Mouse (Mus musculus) embryonic facial prominence, embryonic 12.5 days (tissue): ENCODE data around the gene Hes5. TPM values are rescaled to one million over a fixed set of nuclear protein-coding genes. Genes with fewer than 3 reads are reported as not detected.

ENCODE experiments used
- ATAC-seq: fragments of 200-750 bp; cut with Nextera tagmentation; 2 replicates; pipeline ENCODE4 v1.8.0; 2017; ENCODE audit not compliant: insufficient number of reproducible peaks, insufficient read depth, low FRiP score, low TSS enrichment
- H3K27ac ChIP-seq: fragments of 300-500 bp; sonication (generic); 2 replicates; pipeline ENCODE4 v1.5.1; 2016; ENCODE audit warnings: mild to moderate bottlenecking
- H3K27me3 ChIP-seq: fragments of 300-500 bp; sonication (generic); 2 replicates; pipeline ENCODE4 v1.6.1; 2016; ENCODE audit warnings: mild to moderate bottlenecking, moderate library complexity
- H3K36me3 ChIP-seq: fragments of 300-500 bp; sonication (generic); 2 replicates; pipeline ENCODE4 v1.6.1; 2016; ENCODE audit warnings: mild to moderate bottlenecking
- H3K4me1 ChIP-seq: fragments of 300-500 bp; sonication (generic); 2 replicates; pipeline ENCODE4 v1.6.1; 2016
- H3K4me2 ChIP-seq: fragments of 300-500 bp; sonication (generic); replicated peaks from 2 replicates; pipeline ENCODE4 v1.6.1; 2016; ENCODE audit warnings: mild to moderate bottlenecking, moderate library complexity
- H3K4me3 ChIP-seq: fragments of 300-500 bp; sonication (generic); 2 replicates; pipeline ENCODE4 v1.5.1; 2016; ENCODE audit warnings: mild to moderate bottlenecking
- H3K9ac ChIP-seq: fragments of 300-500 bp; sonication (generic); 2 replicates; pipeline ENCODE4 v1.6.1; 2016; ENCODE audit warnings: mild to moderate bottlenecking, moderate library complexity
- H3K9me3 ChIP-seq: fragments of 300-500 bp; sonication (generic); 2 replicates; pipeline ENCODE4 v1.6.1; 2016; ENCODE audit warnings: mild to moderate bottlenecking, moderate library complexity
- WGBS: fragments of 180-500 bp; shearing (Covaris S2); methylation state at CpG from one replicate; pipeline ENCODE4 v1.1.7; 2016; 5-methylcytosine and 5-hydroxymethylcytosine counted together
- polyA plus RNA-seq: library from polyadenylated mRNA; unstranded; fragments of >200 nt; fragmentation: Nextera tagmentation; extraction: Ambion mirVana; gene quantifications from 2 replicates; pipeline ENCODE4 v1.2.1, GENCODE M21; 2016

Hes5 gene
- polyA plus RNA-seq, 1 experiment from 2014 or later: 29.6 TPM

DNA sequence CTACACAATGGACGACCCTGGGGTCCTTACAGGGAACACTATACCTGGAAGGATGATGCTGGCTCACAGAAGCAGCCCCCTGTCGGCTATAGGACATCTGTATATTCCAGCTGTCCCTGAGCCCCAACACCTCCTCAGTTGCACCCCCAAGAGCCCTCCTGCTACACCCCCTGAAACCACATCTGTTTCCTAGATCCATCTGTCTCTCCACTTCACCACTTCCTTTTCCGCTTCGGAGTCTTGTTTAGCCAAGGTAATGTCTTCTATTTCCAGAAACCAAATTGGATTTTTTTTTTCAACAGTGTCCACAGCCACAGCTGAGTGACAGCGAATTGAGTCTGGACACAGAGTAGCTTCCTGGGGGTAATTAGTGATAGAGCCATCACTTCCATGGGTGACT, 38.7 kb downstream of the Hes5 start:
- no peak for ATAC-seq
- Histone ChIP-seq H3K4me1 (peaks cover 11% of the 10 kb centered on the region; the same call in 1 of the 2 replicates), H3K27me3 (no peaks in the 10 kb centered on the region), H3K36me3 (no peaks in the 10 kb centered on the region), H3K9me3 (no peaks in the 10 kb centered on the region), H3K4me3 (no peak overlapping the region), H3K27ac (no peak overlapping the region), H3K9ac (no peak overlapping the region), H3K4me2 (no peak overlapping the region)
- 75% methylated on average over 5 of the region's 5 CpGs for WGBS

DNA sequence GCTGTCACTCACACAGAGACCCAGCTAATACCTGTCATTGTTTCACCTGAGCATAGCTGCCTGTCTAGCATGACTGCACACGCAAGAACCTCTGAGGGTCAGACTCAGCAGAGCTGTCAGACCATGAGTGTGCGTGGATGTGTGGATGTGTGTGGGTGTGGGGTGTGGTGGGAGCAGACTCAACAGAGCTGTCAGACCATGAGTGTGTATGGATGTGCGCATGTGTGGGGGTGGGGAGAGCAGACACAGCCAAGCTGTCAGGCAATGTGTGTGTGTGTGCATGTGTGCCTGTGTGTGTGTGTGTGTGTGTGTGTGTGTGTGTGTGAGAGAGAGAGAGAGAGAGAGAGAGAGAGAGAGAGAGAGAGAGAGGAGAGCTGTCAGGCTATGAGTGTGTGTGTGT, 44.6 kb downstream of the Hes5 start:
- no peaks in the 10 kb centered on the region for H3K4me1 ChIP-seq
- no peak for ATAC-seq
- no peaks in the 10 kb centered on the region for H3K9me3 ChIP-seq
- H3K27ac ChIP-seq: no peak overlapping the region
- no peak overlapping the region for H3K9ac ChIP-seq
- no peaks in the 10 kb centered on the region for H3K27me3 ChIP-seq
- H3K4me2 ChIP-seq: no peak overlapping the region
- H3K36me3 ChIP-seq: no peaks in the 10 kb centered on the region
- no peak overlapping the region for H3K4me3 ChIP-seq
- WGBS: 90% methylated on average over 3 of the region's 3 CpGs

DNA sequence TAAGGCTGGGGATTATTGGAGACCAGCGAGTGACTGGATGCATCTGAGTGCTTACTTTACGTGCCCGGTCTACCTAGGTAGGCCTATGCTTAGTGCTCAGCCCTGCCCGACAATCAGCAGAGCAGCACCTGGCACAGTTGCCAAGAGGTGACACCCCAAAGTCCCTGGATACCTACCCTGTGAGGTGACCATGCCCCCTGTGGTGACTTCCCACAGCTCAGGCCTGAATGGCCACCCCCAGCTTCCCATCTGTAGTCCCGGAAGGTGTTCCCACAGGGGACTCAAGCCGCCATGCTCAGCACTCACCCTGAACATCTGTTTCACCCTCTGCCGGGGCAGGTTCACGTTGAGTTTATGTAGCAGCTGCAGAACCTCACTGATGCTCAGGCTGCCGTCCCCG, 45.6 kb downstream of the Hes5 start:
- no peaks in the 10 kb centered on the region for H3K27me3 ChIP-seq
- no peak overlapping the region for H3K4me3 ChIP-seq
- H3K4me1 ChIP-seq: no peaks in the 10 kb centered on the region
- no peak overlapping the region for H3K4me2 ChIP-seq
- H3K36me3 ChIP-seq: no peaks in the 10 kb centered on the region
- H3K9me3 ChIP-seq: no peaks in the 10 kb centered on the region
- no peak overlapping the region for H3K9ac ChIP-seq
- no peak for ATAC-seq
- 54% methylated on average over 10 of the region's 10 CpGs for WGBS
- no peak overlapping the region for H3K27ac ChIP-seq

DNA sequence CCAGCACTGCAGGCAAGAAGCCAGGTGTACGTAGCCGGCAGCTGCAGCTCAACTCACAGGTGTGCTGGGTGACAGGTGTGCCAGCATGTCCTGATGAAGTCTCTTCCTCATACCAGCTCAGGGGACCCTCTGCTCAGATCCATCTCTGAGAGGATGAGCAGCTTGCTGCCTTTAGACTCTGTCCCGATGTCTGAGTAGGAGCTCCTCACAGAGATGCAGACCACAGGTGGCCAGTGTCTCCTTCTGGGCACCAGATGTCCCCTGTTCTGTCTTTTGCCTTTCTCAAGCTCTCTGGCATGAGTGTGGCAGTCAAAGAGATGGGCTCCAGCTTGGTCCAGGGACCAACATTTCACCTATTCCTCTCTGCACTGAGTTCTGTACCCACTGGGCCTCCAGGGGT, 46.9 kb downstream of the Hes5 start:
- H3K27me3 ChIP-seq: no peaks in the 10 kb centered on the region
- WGBS: 83% methylated on average over 3 of the region's 3 CpGs
- H3K9ac ChIP-seq: no peak overlapping the region
- ATAC-seq: no peak
- H3K4me2 ChIP-seq: no peak overlapping the region
- H3K9me3 ChIP-seq: no peaks in the 10 kb centered on the region
- no peak overlapping the region for H3K27ac ChIP-seq
- H3K4me3 ChIP-seq: no peak overlapping the region
- H3K4me1 ChIP-seq: no peaks in the 10 kb centered on the region
- H3K36me3 ChIP-seq: no peaks in the 10 kb centered on the region

DNA sequence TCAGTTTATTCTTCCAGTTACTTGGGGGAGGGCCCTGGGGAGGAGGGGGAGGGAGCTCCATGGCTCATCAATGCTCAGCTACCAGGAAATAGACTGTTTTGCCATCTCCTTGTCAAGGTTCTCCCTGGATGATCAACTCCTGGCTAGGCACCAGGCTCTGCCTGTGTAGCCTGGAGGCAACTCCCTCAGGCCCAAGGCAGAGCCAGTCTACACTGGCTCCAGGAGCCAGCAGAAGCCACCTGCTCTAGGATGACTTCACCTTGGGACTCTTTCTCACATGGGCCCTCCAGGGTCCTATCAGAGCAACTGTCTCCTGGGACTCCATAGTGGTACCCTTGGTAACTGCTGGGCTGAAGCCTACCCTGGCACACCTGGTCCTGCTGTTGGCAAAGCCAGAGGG, 47.4 kb downstream of the Hes5 start:
- Histone ChIP-seq H3K4me2 (no peak overlapping the region), H3K27ac (no peak overlapping the region), H3K4me3 (no peak overlapping the region), H3K9ac (no peak overlapping the region), H3K4me1 (no peaks in the 10 kb centered on the region), H3K36me3 (no peaks in the 10 kb centered on the region), H3K27me3 (no peaks in the 10 kb centered on the region), H3K9me3 (no peaks in the 10 kb centered on the region)
- no peak for ATAC-seq

DNA sequence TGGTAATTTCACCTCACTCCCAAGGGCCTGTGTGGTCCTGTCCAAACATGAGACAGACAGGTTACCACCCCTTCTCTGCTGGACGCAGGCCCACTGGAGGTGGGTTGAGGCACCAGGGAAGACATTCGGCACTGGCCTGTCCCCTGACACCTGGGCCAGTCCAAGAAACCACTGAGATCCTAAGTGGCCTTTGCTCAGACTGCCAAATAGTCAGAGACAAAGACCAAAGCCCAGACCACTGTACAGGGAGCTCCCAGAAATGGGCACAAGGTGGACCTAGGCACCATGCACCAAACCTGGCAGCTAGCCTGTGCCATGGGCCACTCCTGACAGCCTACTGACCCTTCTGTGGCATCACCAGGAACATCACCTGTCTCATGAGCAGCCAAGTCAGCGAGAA, 48.5 kb downstream of the Hes5 start:
- Histone ChIP-seq H3K27ac (no peak overlapping the region), H3K27me3 (no peaks in the 10 kb centered on the region), H3K4me2 (no peak overlapping the region), H3K9me3 (no peaks in the 10 kb centered on the region), H3K4me3 (no peak overlapping the region), H3K4me1 (no peaks in the 10 kb centered on the region), H3K9ac (no peak overlapping the region), H3K36me3 (no peaks in the 10 kb centered on the region)
- 78% methylated on average over 3 of the region's 3 CpGs for WGBS
- ATAC-seq: no peak

DNA sequence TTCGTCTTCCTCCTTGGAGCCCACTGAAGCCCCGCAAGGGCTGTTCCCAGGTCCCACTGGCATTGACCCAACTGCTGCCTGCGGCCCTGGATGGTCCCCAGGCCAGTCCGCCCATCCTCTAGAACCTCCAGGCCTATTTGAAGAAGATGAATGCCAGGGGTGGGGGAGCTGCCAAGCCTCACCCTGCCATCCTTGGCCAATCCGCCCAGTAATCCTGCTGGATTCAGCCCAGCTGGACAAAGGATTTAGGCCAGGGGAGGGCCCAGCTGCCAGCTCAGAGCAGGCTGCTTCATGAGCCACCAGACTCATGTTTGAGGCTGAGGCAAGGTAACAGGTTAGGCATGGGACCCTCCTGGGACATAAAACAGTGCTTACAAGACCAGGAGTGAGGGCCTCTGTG, 50.1 kb downstream of the Hes5 start:
- Histone ChIP-seq H3K4me3 (no peak overlapping the region), H3K9me3 (no peaks in the 10 kb centered on the region), H3K36me3 (no peaks in the 10 kb centered on the region), H3K27me3 (no peaks in the 10 kb centered on the region), H3K4me2 (no peak overlapping the region), H3K9ac (0 out of 2 replicates have a peak overlapping the region, but pooled peaks have one; percentile 5), H3K27ac (no peak overlapping the region), H3K4me1 (no peaks in the 10 kb centered on the region)
- WGBS: 89% methylated on average over 5 of the region's 5 CpGs
- ATAC-seq: no peak

DNA sequence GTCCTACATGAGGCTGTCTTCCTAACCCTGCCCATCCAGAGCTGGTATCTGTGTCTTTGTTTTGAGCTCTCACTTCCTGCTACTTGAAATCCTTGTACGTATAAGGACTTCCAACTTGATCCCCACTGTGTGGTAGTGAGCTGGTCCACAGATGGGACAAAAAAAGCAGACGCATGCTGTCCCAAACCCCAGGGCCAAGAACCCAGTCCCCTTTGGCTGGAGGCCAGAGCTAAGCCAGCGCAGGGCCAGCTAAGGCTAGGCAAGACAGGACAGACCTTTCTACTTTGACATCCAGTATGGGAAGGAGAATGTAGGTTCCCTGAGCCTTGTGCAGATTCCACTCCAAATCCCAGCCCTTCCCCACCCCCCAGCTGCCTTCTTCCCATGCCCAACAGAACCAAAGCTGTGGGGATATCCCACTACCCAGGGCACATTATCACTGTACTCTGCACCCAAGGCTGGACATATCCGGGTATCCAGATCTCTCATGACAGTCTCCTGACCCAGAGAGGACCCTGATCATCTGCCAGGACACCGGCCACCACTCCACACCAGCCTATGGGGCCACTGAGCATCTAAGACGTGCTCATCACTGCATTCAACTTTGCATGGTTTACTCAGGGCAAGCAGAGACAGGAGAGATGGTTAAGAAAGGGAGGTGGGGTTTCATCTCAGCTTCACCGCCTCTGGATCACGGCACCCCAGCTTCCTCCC, 50.7 kb downstream of the Hes5 start:
- H3K36me3 ChIP-seq: no peaks in the 10 kb centered on the region
- H3K4me2 ChIP-seq: no peak overlapping the region
- no peaks in the 10 kb centered on the region for H3K9me3 ChIP-seq
- no peak overlapping the region for H3K4me3 ChIP-seq
- H3K4me1 ChIP-seq: no peaks in the 10 kb centered on the region
- ATAC-seq: no peak
- H3K27ac ChIP-seq: no peak overlapping the region
- 74% methylated on average over 8 of the region's 8 CpGs for WGBS
- peak overlapping the region; percentile 5; the same call in 1 of the 2 replicates for H3K9ac ChIP-seq
- no peaks in the 10 kb centered on the region for H3K27me3 ChIP-seq

Other genes starting within 250 kb of the Hes5 start
- 0.24 and 0.38 TPM in 2 replicates for gene Ttc34, start 123.5 kb upstream of the Hes5 start, polyA plus RNA-seq
- gene Mmel1, start 91.3 kb upstream of the Hes5 start, polyA plus RNA-seq: 0.11 and 0.18 TPM in 2 replicates
- gene Fam213b, start 61.8 kb upstream of the Hes5 start, polyA plus RNA-seq: 45.7 and 47.8 TPM in 2 replicates
- 1.2 TPM in 2 replicates for gene Tnfrsf14, start 32.4 kb upstream of the Hes5 start, polyA plus RNA-seq
- gene Pank4, start 3.2 kb downstream of the Hes5 start, polyA plus RNA-seq: 56.0 and 62.2 TPM in 2 replicates
- 3.6 and 5.7 TPM in 2 replicates for gene Plch2, start 95.9 kb downstream of the Hes5 start, polyA plus RNA-seq
- 23.3 and 23.7 TPM in 2 replicates for gene Pex10, start 106.1 kb downstream of the Hes5 start, polyA plus RNA-seq
- gene Rer1, start 125.5 kb downstream of the Hes5 start, polyA plus RNA-seq: 139 and 143 TPM in 2 replicates
- 5.1 and 7.7 TPM in 2 replicates for gene Morn1, start 125.7 kb downstream of the Hes5 start, polyA plus RNA-seq